Mouse (Mus musculus): ENCODE measurements at regions not wholly inside any gene's neighbourhood (a gene's known extent, or its start where the extent isn't known, plus 50 kb on each side); places are given as distances from the start of the nearest gene placed in this dataset.

- no peaks in the 10 kb centered on the region for H3K36me3 ChIP-seq (ENCODE audit: insufficient read depth, low read length)
- no peak overlapping the region for H3K4me3 ChIP-seq (ENCODE audit: low read length)
- ATAC-seq (peak; percentile 93), DNase-seq (ENCODE audit: low spot score) (peak; percentile 88)
- 0 out of 2 replicates have a peak overlapping the region, but pooled peaks have one; percentile 5 for H3K4me2 ChIP-seq (ENCODE audit: low read depth, low read length)
- H3K9ac ChIP-seq (replicated peaks; ENCODE audit: low read length): no peak overlapping the region
- no peak for TF ChIP-seq CTCF (IDR thresholded peaks at IDR 0.05; ENCODE audit: low read depth)
- peak overlapping the region; percentile 76 for H3K27ac ChIP-seq
- H3K27me3 ChIP-seq (ENCODE audit: insufficient read depth, low read length): no peaks in the 10 kb centered on the region
- no peaks in the 10 kb centered on the region for H3K9me3 ChIP-seq (ENCODE audit: low read length)
- H3K4me1 ChIP-seq (ENCODE audit: insufficient read depth, low read length): 0 out of 2 replicates have a peak, but pooled peaks cover 4% of the 10 kb centered on the region
- WGBS: 41% methylated on average over 7 of the region's 7 CpGs
These were observed 68.0 kb upstream of the Rbm24 start for GRCm38 (mm10) chr13:46350075-46350747.

- H3K4me1 ChIP-seq (ENCODE audit: insufficient read depth, low read length): 0 out of 2 replicates have a peak, but pooled peaks cover 4% of the 10 kb centered on the region
- 53% methylated on average over 3 of the region's 3 CpGs for WGBS
- H3K9me3 ChIP-seq (ENCODE audit: low read length): no peaks in the 10 kb centered on the region
- no peaks in the 10 kb centered on the region for H3K27me3 ChIP-seq (ENCODE audit: insufficient read depth, low read length)
- TF ChIP-seq CTCF (IDR thresholded peaks at IDR 0.05; ENCODE audit: low read depth): no peak
- DNase-seq (ENCODE audit: low spot score): no peak
- no peak overlapping the region for H3K4me2 ChIP-seq (ENCODE audit: low read depth, low read length)
- no peaks in the 10 kb centered on the region for H3K36me3 ChIP-seq (ENCODE audit: insufficient read depth, low read length)
- ATAC-seq: no peak
- H3K9ac ChIP-seq (replicated peaks; ENCODE audit: low read length): no peak overlapping the region
- no peak overlapping the region for H3K4me3 ChIP-seq (ENCODE audit: low read length)
- H3K27ac ChIP-seq: no peak overlapping the region
These were observed 62.9 kb upstream of the Rbm24 start for GRCm38 (mm10) chr13:46355306-46355705.

GRCm38 (mm10) chr13:46355975-46356374 is 62.3 kb upstream of the Rbm24 start:
- no peaks in the 10 kb centered on the region for H3K9me3 ChIP-seq (ENCODE audit: low read length)
- no peaks in the 10 kb centered on the region for H3K36me3 ChIP-seq (ENCODE audit: insufficient read depth, low read length)
- H3K4me2 ChIP-seq (ENCODE audit: low read depth, low read length): no peak overlapping the region
- no peak for TF ChIP-seq CTCF (IDR thresholded peaks at IDR 0.05; ENCODE audit: low read depth)
- 82% methylated on average over 1 of the region's 1 CpGs for WGBS
- no peak overlapping the region for H3K27ac ChIP-seq
- ATAC-seq: no peak
- DNase-seq (ENCODE audit: low spot score): no peak
- no peak overlapping the region for H3K4me3 ChIP-seq (ENCODE audit: low read length)
- H3K9ac ChIP-seq (replicated peaks; ENCODE audit: low read length): no peak overlapping the region
- H3K4me1 ChIP-seq (ENCODE audit: insufficient read depth, low read length): no peaks in the 10 kb centered on the region
- no peaks in the 10 kb centered on the region for H3K27me3 ChIP-seq (ENCODE audit: insufficient read depth, low read length)

GRCm38 (mm10) chr13:46357037-46357436 is 61.2 kb upstream of the Rbm24 start:
- ATAC-seq (no peak), DNase-seq (ENCODE audit: low spot score) (no peak)
- Histone ChIP-seq H3K36me3 (ENCODE audit: insufficient read depth, low read length) (no peaks in the 10 kb centered on the region), H3K9ac (replicated peaks; ENCODE audit: low read length) (no peak overlapping the region), H3K4me1 (ENCODE audit: insufficient read depth, low read length) (no peaks in the 10 kb centered on the region), H3K4me3 (ENCODE audit: low read length) (no peak overlapping the region), H3K27me3 (ENCODE audit: insufficient read depth, low read length) (no peaks in the 10 kb centered on the region), H3K27ac (no peak overlapping the region), H3K9me3 (ENCODE audit: low read length) (no peaks in the 10 kb centered on the region), H3K4me2 (ENCODE audit: low read depth, low read length) (no peak overlapping the region)
- no peak for TF ChIP-seq CTCF (IDR thresholded peaks at IDR 0.05; ENCODE audit: low read depth)
- 95% methylated on average over 9 of the region's 9 CpGs for WGBS

- Histone ChIP-seq H3K9me3 (ENCODE audit: low read length) (no peaks in the 10 kb centered on the region), H3K9ac (replicated peaks; ENCODE audit: low read length) (no peak overlapping the region), H3K27me3 (ENCODE audit: insufficient read depth, low read length) (no peaks in the 10 kb centered on the region), H3K4me3 (ENCODE audit: low read length) (no peak overlapping the region), H3K4me1 (ENCODE audit: insufficient read depth, low read length) (no peaks in the 10 kb centered on the region), H3K4me2 (ENCODE audit: low read depth, low read length) (no peak overlapping the region), H3K27ac (no peak overlapping the region), H3K36me3 (ENCODE audit: insufficient read depth, low read length) (no peaks in the 10 kb centered on the region)
- 68% methylated on average over 12 of the region's 12 CpGs for WGBS
- DNase-seq (ENCODE audit: low spot score): no peak
- TF ChIP-seq CTCF (IDR thresholded peaks at IDR 0.05; ENCODE audit: low read depth): no peak
- no peak for ATAC-seq
These were observed 57.6 kb upstream of the Rbm24 start for GRCm38 (mm10) chr13:46360495-46361120.

- H3K4me3 ChIP-seq (ENCODE audit: low read length): no peak overlapping the region
- H3K27ac ChIP-seq: no peak overlapping the region
- H3K36me3 ChIP-seq (ENCODE audit: insufficient read depth, low read length): no peaks in the 10 kb centered on the region
- DNase-seq (ENCODE audit: low spot score) (no peak), ATAC-seq (no peak)
- 83% methylated on average over 13 of the region's 13 CpGs for WGBS
- no peaks in the 10 kb centered on the region for H3K4me1 ChIP-seq (ENCODE audit: insufficient read depth, low read length)
- no peak for TF ChIP-seq CTCF (IDR thresholded peaks at IDR 0.05; ENCODE audit: low read depth)
- H3K9ac ChIP-seq (replicated peaks; ENCODE audit: low read length): no peak overlapping the region
- no peaks in the 10 kb centered on the region for H3K9me3 ChIP-seq (ENCODE audit: low read length)
- H3K27me3 ChIP-seq (ENCODE audit: insufficient read depth, low read length): no peaks in the 10 kb centered on the region
- H3K4me2 ChIP-seq (ENCODE audit: low read depth, low read length): no peak overlapping the region
These were observed 54.6 kb upstream of the Rbm24 start for GRCm38 (mm10) chr13:46363456-46364201.

Data from hindbrain, postnatal 0 days (tissue).